Mouse (Mus musculus): ENCODE measurements around the gene Arid5b.

DNA sequence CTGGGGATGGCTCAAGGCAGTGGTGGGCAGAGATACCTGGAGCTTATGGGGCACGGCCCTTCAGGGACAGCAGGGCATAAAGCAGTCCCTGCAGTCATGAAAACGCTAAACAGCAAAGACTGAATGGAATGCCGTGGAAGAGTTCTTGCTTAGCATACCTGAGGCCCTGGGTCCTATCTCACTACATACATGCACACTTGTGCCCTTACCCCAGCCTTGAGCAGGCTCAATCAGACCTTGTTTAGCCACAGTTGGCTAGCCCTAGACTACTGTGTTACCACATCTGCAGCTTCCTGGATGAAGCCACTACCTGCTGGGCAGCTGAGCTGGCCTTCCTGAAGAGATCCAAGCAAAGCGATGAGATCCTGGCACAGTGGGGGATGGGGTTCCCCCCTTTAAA, 205.9 kb downstream of the Arid5b start:
- no peak for TF ChIP-seq CTCF (IDR thresholded peaks at IDR 0.05; ENCODE audit: borderline replicate concordance, control insufficient read depth, extremely low read depth, insufficient read depth, low read length, poor library complexity)
- TF ChIP-seq POLR2A (IDR thresholded peaks at IDR 0.05; ENCODE audit: control insufficient read depth, extremely low read depth, insufficient read depth, low read length, poor library complexity): no peak
